Mouse (Mus musculus): ENCODE data around the gene Mfap2. TPM values are rescaled to one million over a fixed set of nuclear protein-coding genes. Genes with fewer than 3 reads are reported as not detected.
A peak's percentile ranks its signal among the peaks of the same experiment; 100 is the strongest.

Gene Mfap2
- total RNA-seq (2014; rRNA removed) (20.6 and 42.3 TPM in 2 replicates), polyA plus RNA-seq (2015; fragmentation: Nextera tagmentation; extraction: Ambion mirVana) (92.0 and 99.5 TPM in 2 replicates)

- 21% methylated on average over 7 of the region's 7 CpGs for WGBS
- peak within 1 kb of the TSS; percentile 74 for H3K4me2 ChIP-seq (ENCODE audit: low read depth, low read length)
- ATAC-seq: no peak
- H3K36me3 ChIP-seq (ENCODE audit: insufficient read depth, low read length): peaks cover 17% of the 10 kb centered on the region
- TF ChIP-seq CTCF (IDR thresholded peaks at IDR 0.05; ENCODE audit: low read depth): no peak
- peak within 1 kb of the TSS; percentile 59 for H3K4me3 ChIP-seq (ENCODE audit: low read length)
- H3K9me3 ChIP-seq (ENCODE audit: low read length): no peaks in the 10 kb centered on the region
- no peaks in the 10 kb centered on the region for H3K27me3 ChIP-seq (ENCODE audit: insufficient read depth, low read length)
- peak within 1 kb of the TSS; percentile 79 for H3K9ac ChIP-seq (replicated peaks; ENCODE audit: low read length)
- peak within 1 kb of the TSS; percentile 78 for H3K27ac ChIP-seq
- peaks cover 12% of the 10 kb centered on the region for H3K4me1 ChIP-seq (ENCODE audit: insufficient read depth, low read length)
- no peak for DNase-seq (ENCODE audit: low spot score)
These were observed at the start of gene Mfap2 for GRCm38 (mm10) chr4:141010118-141010517. Gene Mfap2, plus strand, starts transcription at chr4:141010418.

GRCm38 (mm10) chr4:140960781-140961466 lies 49.3 kb upstream of the Mfap2 start, which contains the start of gene Sdhb:
Gene Sdhb, plus strand, starts transcription at chr4:140961203.
- peak within 1 kb of the TSS; percentile 95 for H3K27ac ChIP-seq
- H3K4me1 ChIP-seq (ENCODE audit: insufficient read depth, low read length): peaks cover 18% of the 10 kb centered on the region

GRCm38 (mm10) chr4:140961467-140962206 lies 48.6 kb upstream of the Mfap2 start:
- Histone ChIP-seq H3K9ac (replicated peaks; ENCODE audit: low read length) (peak overlapping the region; percentile 98), H3K4me2 (ENCODE audit: low read depth, low read length) (peak overlapping the region; percentile 92), H3K4me3 (ENCODE audit: low read length) (peak overlapping the region; percentile 99), H3K4me1 (ENCODE audit: insufficient read depth, low read length) (peaks cover 18% of the 10 kb centered on the region), H3K27me3 (ENCODE audit: insufficient read depth, low read length) (no peaks in the 10 kb centered on the region), H3K36me3 (ENCODE audit: insufficient read depth, low read length) (peaks cover 5% of the 10 kb centered on the region; the same call in 1 of the 2 replicates), H3K27ac (peak overlapping the region; percentile 95), H3K9me3 (ENCODE audit: low read length) (no peaks in the 10 kb centered on the region)
- ATAC-seq (peak; percentile 6; the same call in 1 of the 2 replicates), DNase-seq (ENCODE audit: low spot score) (peak; percentile 50)
- WGBS: under 1% methylated on average over 38 of the region's 38 CpGs
- no peak for TF ChIP-seq CTCF (IDR thresholded peaks at IDR 0.05; ENCODE audit: low read depth)

More at GRCm38 (mm10) chr4:140960781-140961466, 49.3 kb upstream of the Mfap2 start, which contains the start of gene Sdhb:
- peak; percentile 95 for ATAC-seq
- DNase-seq (ENCODE audit: low spot score): peak; percentile 99
- no peaks in the 10 kb centered on the region for H3K36me3 ChIP-seq (ENCODE audit: insufficient read depth, low read length)
- H3K9me3 ChIP-seq (ENCODE audit: low read length): no peaks in the 10 kb centered on the region
- TF ChIP-seq CTCF (IDR thresholded peaks at IDR 0.05; ENCODE audit: low read depth): no peak
- peak within 1 kb of the TSS; percentile 92 for H3K4me2 ChIP-seq (ENCODE audit: low read depth, low read length)
- peak within 1 kb of the TSS; percentile 99 for H3K4me3 ChIP-seq (ENCODE audit: low read length)
- WGBS: 3% methylated on average over 36 of the region's 37 CpGs
- H3K9ac ChIP-seq (replicated peaks; ENCODE audit: low read length): peak within 1 kb of the TSS; percentile 98
- H3K27me3 ChIP-seq (ENCODE audit: insufficient read depth, low read length): no peaks in the 10 kb centered on the region

DNA sequence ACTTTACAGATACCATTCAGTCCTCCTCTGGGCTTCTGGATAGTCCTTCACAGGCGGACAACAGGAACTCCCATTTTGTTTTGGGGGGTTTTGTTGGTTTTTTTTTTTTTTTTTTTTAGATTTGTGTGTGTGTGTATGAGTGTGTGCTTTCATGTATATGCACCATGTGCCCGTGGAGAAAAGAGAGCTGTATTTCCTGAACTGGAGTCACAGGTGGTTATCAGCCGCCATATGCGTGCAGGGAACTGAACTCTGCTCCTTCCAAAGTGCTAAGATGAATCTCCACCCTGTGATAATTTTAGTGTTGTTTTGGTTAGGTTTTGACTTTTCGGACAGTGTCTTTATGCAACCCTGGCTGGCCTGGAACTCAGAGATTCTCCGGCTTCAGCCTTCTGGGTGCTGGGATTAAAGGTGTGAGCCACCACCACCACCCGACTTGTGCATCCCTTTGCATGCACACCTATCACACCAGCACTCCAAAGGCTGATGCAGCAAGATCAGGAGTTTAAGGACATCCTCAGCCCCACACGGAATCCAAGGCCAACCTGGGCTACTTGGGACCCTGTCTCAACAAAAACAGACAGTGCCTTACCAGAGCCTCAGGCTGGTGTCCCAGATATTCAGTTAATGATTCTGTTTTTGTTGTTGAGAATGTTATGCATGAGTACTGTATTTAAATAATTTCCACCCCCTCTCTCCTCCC lies 47.9 kb upstream of the Mfap2 start:
- Histone ChIP-seq H3K9me3 (ENCODE audit: low read length) (no peaks in the 10 kb centered on the region), H3K9ac (replicated peaks; ENCODE audit: low read length) (peak overlapping the region; percentile 98), H3K27me3 (ENCODE audit: insufficient read depth, low read length) (no peaks in the 10 kb centered on the region), H3K27ac (peak overlapping the region; percentile 95; the same call in 1 of the 2 replicates), H3K4me1 (ENCODE audit: insufficient read depth, low read length) (peaks cover 18% of the 10 kb centered on the region), H3K4me3 (ENCODE audit: low read length) (peak overlapping the region; percentile 99), H3K36me3 (ENCODE audit: insufficient read depth, low read length) (peaks cover 5% of the 10 kb centered on the region; the same call in 1 of the 2 replicates), H3K4me2 (ENCODE audit: low read depth, low read length) (peak overlapping the region; percentile 92)
- TF ChIP-seq CTCF (IDR thresholded peaks at IDR 0.05; ENCODE audit: low read depth): no peak
- DNase-seq (ENCODE audit: low spot score) (no peak), ATAC-seq (no peak)
- 70% methylated on average over 8 of the region's 8 CpGs for WGBS

GRCm38 (mm10) chr4:140962950-140963349 lies 47.3 kb upstream of the Mfap2 start:
- peak overlapping the region; percentile 92 for H3K4me2 ChIP-seq (ENCODE audit: low read depth, low read length)
- peak overlapping the region; percentile 98 for H3K9ac ChIP-seq (replicated peaks; ENCODE audit: low read length)
- ATAC-seq (no peak), DNase-seq (ENCODE audit: low spot score) (no peak)
- no peaks in the 10 kb centered on the region for H3K27me3 ChIP-seq (ENCODE audit: insufficient read depth, low read length)
- H3K36me3 ChIP-seq (ENCODE audit: insufficient read depth, low read length): peaks cover 9% of the 10 kb centered on the region; the same call in 1 of the 2 replicates
- H3K27ac ChIP-seq: peak overlapping the region; percentile 26; the same call in 1 of the 2 replicates
- peaks cover 18% of the 10 kb centered on the region for H3K4me1 ChIP-seq (ENCODE audit: insufficient read depth, low read length)
- no peaks in the 10 kb centered on the region for H3K9me3 ChIP-seq (ENCODE audit: low read length)
- WGBS: 36% methylated on average over 5 of the region's 5 CpGs
- TF ChIP-seq CTCF (IDR thresholded peaks at IDR 0.05; ENCODE audit: low read depth): no peak
- H3K4me3 ChIP-seq (ENCODE audit: low read length): 0 out of 2 replicates have a peak overlapping the region, but pooled peaks have one; percentile 99

Measured in hindbrain, postnatal 0 days (tissue).